Mouse (Mus musculus): ENCODE measurements around the gene Setd7. TPM values are rescaled to one million over a fixed set of nuclear protein-coding genes. Genes with fewer than 3 reads are reported as not detected.
"Not testable (repeated sequence)": the region's sequence is repeated elsewhere in the genome, so short reads cannot be mapped to it uniquely, and the experiment has no call there.

Setd7 gene
- polyA plus RNA-seq, 1 experiment from 2014 or later = 3.5 TPM

GRCm38 (mm10) chr3:51583574-51584391, 23.1 kb upstream of the Setd7 start:
- no peak overlapping the region for H3K9ac ChIP-seq (replicated peaks)
- 36% methylated on average over 18 of the region's 18 CpGs for WGBS
- H3K9me3 ChIP-seq = no peaks in the 10 kb centered on the region
- H3K36me3 ChIP-seq = no peaks in the 10 kb centered on the region
- no peak overlapping the region for H3K4me3 ChIP-seq
- peak; percentile 70 for ATAC-seq (ENCODE audit: low FRiP score, low read depth)
- H3K4me1 ChIP-seq = 0 out of 2 replicates have a peak, but pooled peaks cover 3% of the 10 kb centered on the region
- H3K27ac ChIP-seq (replicated peaks) = no peak overlapping the region
- H3K4me2 ChIP-seq (replicated peaks) = 0 out of 2 replicates have a peak overlapping the region, but pooled peaks have one; percentile 9
- H3K27me3 ChIP-seq = 0 out of 2 replicates have a peak, but pooled peaks cover 5% of the 10 kb centered on the region

DNA sequence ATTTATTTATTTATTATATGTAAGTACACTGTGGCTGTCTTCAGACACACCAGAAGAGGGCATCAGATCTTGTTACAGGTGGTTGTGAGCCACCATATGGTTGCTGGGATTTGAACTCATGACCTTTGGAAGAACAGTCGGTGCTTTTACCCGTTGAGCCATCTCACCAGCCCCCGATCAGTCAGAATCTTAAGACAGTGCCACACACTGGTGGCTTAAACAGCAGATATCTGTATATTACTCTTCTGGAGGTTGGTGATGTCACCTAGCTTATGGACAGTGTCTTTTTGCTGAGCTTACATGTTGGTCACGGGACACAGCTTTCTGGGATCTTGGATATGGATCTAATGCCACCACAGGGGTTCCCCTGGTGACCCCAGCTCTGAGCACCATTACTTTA, 18.6 kb upstream of the Setd7 start:
- not testable (repeated sequence) for H3K27me3 ChIP-seq; H3K4me1 ChIP-seq; H3K9me3 ChIP-seq; H3K4me3 ChIP-seq; ATAC-seq (ENCODE audit: low FRiP score, low read depth); H3K9ac ChIP-seq (replicated peaks); H3K36me3 ChIP-seq; H3K4me2 ChIP-seq (replicated peaks); H3K27ac ChIP-seq (replicated peaks)
- 91% methylated on average over 4 of the region's 4 CpGs for WGBS

DNA sequence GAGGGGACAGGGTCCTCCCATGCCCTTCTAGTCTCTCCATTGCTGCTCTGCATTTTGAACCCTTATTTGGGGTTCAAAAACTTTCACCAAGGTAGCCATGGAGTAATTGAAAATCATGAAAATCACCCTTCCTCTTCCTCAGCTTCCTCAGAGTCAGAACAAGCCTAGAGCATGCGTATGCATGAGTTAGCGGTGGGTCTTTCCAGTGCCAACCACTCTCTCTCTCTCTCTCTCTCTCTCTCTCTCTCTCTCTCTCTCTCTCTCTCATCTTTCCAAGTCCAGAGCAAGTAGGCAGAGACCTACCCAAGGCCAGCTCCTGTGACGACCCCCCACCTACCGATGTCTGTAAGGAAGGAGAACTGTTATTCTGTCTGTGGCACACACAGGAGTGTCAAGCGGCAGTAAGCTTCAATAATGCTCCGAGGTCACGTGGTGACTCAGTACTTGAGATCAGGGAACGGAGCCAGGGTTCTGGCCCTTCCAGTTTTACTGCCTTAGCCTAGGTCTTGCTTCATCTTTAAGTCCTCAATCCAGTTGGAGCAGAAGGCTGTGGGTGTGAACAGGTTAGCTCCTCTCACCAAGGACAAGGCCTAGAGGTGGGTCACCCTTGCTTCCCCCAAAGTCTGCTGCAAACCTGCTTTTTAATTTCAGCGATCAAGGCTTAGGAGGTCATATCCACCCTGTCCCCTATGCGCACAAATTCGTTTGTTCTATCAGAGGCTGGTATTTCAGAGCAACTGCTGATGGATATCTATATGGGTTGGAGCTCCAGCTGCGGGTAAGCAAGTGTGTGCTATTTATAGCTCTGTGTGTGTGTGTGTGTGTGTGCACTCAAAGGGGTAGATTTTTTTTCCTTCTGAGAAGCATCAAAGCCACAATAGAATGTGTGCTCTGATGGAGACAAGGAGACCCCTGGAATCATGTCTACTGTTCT, 17.4 kb upstream of the Setd7 start:
- no peak overlapping the region for H3K9ac ChIP-seq (replicated peaks)
- no peak overlapping the region for H3K4me3 ChIP-seq
- 85% methylated on average over 12 of the region's 12 CpGs for WGBS
- no peaks in the 10 kb centered on the region for H3K9me3 ChIP-seq
- H3K27me3 ChIP-seq = 0 out of 2 replicates have a peak, but pooled peaks cover 2% of the 10 kb centered on the region
- H3K4me1 ChIP-seq = peaks cover 6% of the 10 kb centered on the region
- no peak overlapping the region for H3K27ac ChIP-seq (replicated peaks)
- no peak overlapping the region for H3K4me2 ChIP-seq (replicated peaks)
- H3K36me3 ChIP-seq = no peaks in the 10 kb centered on the region
- no peak for ATAC-seq (ENCODE audit: low FRiP score, low read depth)

- Histone ChIP-seq H3K27ac (replicated peaks) (no peak overlapping the region), H3K4me3 (no peak overlapping the region), H3K9me3 (no peaks in the 10 kb centered on the region), H3K27me3 (no peaks in the 10 kb centered on the region), H3K9ac (replicated peaks) (no peak overlapping the region), H3K36me3 (no peaks in the 10 kb centered on the region), H3K4me1 (peaks cover 6% of the 10 kb centered on the region), H3K4me2 (replicated peaks) (no peak overlapping the region)
- peak; percentile 65; the same call in 1 of the 2 replicates for ATAC-seq (ENCODE audit: low FRiP score, low read depth)
- WGBS = 39% methylated on average over 11 of the region's 11 CpGs
Measured at GRCm38 (mm10) chr3:51577359-51577758, 16.7 kb upstream of the Setd7 start.

- H3K27ac ChIP-seq (replicated peaks) = no peak overlapping the region
- H3K9ac ChIP-seq (replicated peaks) = no peak overlapping the region
- peaks cover 6% of the 10 kb centered on the region for H3K4me1 ChIP-seq
- WGBS = 79% methylated on average over 9 of the region's 9 CpGs
- H3K4me3 ChIP-seq = no peak overlapping the region
- no peaks in the 10 kb centered on the region for H3K9me3 ChIP-seq
- ATAC-seq (ENCODE audit: low FRiP score, low read depth) = no peak
- H3K36me3 ChIP-seq = no peaks in the 10 kb centered on the region
- H3K27me3 ChIP-seq = no peaks in the 10 kb centered on the region
- H3K4me2 ChIP-seq (replicated peaks) = no peak overlapping the region
Measured at GRCm38 (mm10) chr3:51573915-51574314, 13.2 kb upstream of the Setd7 start.

DNA sequence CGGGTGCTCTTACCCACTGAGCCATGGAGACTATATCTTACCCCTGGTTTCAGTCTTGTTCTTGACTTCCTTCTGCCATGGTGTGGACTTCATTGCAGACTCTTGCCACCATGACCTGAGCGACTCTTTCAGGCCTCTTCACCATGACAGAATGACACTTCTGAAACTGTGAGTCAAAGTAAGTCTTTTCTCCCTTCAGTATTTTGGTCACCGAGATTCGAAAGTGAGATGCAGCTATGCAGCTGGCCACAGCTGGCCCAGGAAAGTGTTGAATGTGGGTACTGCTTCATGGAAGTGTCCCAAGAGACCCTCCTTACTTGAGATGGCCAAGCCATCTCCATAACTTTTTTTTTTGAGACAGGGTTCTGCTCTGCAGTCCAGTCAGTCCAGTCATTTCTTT, 9.5 kb upstream of the Setd7 start:
- Histone ChIP-seq H3K4me1 (no peaks in the 10 kb centered on the region), H3K27ac (replicated peaks) (no peak overlapping the region), H3K4me2 (replicated peaks) (no peak overlapping the region), H3K9me3 (no peaks in the 10 kb centered on the region), H3K36me3 (no peaks in the 10 kb centered on the region), H3K4me3 (no peak overlapping the region), H3K27me3 (no peaks in the 10 kb centered on the region), H3K9ac (replicated peaks) (no peak overlapping the region)
- WGBS = 94% methylated on average over 4 of the region's 4 CpGs
- no peak for ATAC-seq (ENCODE audit: low FRiP score, low read depth)

- peak overlapping the region; percentile 72 for H3K4me2 ChIP-seq (replicated peaks)
Measured at GRCm38 (mm10) chr3:51561993-51562385, 1.3 kb upstream of the Setd7 start.

GRCm38 (mm10) chr3:51561109-51561992, 672 bp upstream of the Setd7 start:
- H3K4me1 ChIP-seq = peaks cover 20% of the 10 kb centered on the region
- peak overlapping the region; percentile 72 for H3K4me2 ChIP-seq (replicated peaks)
- H3K9ac ChIP-seq (replicated peaks) = peak overlapping the region; percentile 92
- peak overlapping the region; percentile 95 for H3K27ac ChIP-seq (replicated peaks)
- peak overlapping the region; percentile 91 for H3K4me3 ChIP-seq
- ATAC-seq (ENCODE audit: low FRiP score, low read depth) = peak; percentile 41
- WGBS = 3% methylated on average over 32 of the region's 32 CpGs
- H3K9me3 ChIP-seq = no peaks in the 10 kb centered on the region
- H3K27me3 ChIP-seq = peaks cover 14% of the 10 kb centered on the region; the same call in 1 of the 2 replicates
- H3K36me3 ChIP-seq = no peaks in the 10 kb centered on the region

More at GRCm38 (mm10) chr3:51561993-51562385, 1.3 kb upstream of the Setd7 start:
- no peak for ATAC-seq (ENCODE audit: low FRiP score, low read depth)
- Histone ChIP-seq H3K27me3 (peaks cover 14% of the 10 kb centered on the region; the same call in 1 of the 2 replicates), H3K9me3 (no peaks in the 10 kb centered on the region), H3K36me3 (no peaks in the 10 kb centered on the region), H3K4me3 (no peak overlapping the region), H3K9ac (replicated peaks) (no peak overlapping the region), H3K27ac (replicated peaks) (no peak overlapping the region), H3K4me1 (peaks cover 20% of the 10 kb centered on the region)
- 80% methylated on average over 6 of the region's 6 CpGs for WGBS

GRCm38 (mm10) chr3:51559594-51560450, 857 bp downstream of the Setd7 start:
- H3K4me1 ChIP-seq = peaks cover 26% of the 10 kb centered on the region
- H3K36me3 ChIP-seq = no peaks in the 10 kb centered on the region
- peak overlapping the region; percentile 92 for H3K9ac ChIP-seq (replicated peaks)
- ATAC-seq (ENCODE audit: low FRiP score, low read depth) = peak; percentile 81
- H3K4me3 ChIP-seq = peak overlapping the region; percentile 91
- peak overlapping the region; percentile 72 for H3K4me2 ChIP-seq (replicated peaks)
- WGBS = under 1% methylated on average over 66 of the region's 80 CpGs
- peaks cover 14% of the 10 kb centered on the region; the same call in 1 of the 2 replicates for H3K27me3 ChIP-seq
- H3K27ac ChIP-seq (replicated peaks) = peak overlapping the region; percentile 95
- no peaks in the 10 kb centered on the region for H3K9me3 ChIP-seq

GRCm38 (mm10) chr3:51555583-51555982, 5.1 kb downstream of the Setd7 start:
- Histone ChIP-seq H3K9ac (replicated peaks) (no peak overlapping the region), H3K4me1 (peaks cover 39% of the 10 kb centered on the region), H3K36me3 (no peaks in the 10 kb centered on the region), H3K27ac (replicated peaks) (no peak overlapping the region), H3K9me3 (no peaks in the 10 kb centered on the region), H3K4me3 (no peak overlapping the region), H3K4me2 (replicated peaks) (no peak overlapping the region), H3K27me3 (no peaks in the 10 kb centered on the region)
- no peak for ATAC-seq (ENCODE audit: low FRiP score, low read depth)
- 73% methylated on average over 8 of the region's 8 CpGs for WGBS
